Mouse (Mus musculus): ENCODE data around the gene Prss22. TPM values are rescaled to one million over a fixed set of nuclear protein-coding genes. Genes with fewer than 3 reads are reported as not detected.

Gene Prss22
- total and polyA plus RNA-seq, 3 experiments = not detected

GRCm38 (mm10) chr17:24036954-24037353 is 39.1 kb upstream of the Prss22 start:
- 77% methylated on average over 6 of the region's 6 CpGs for WGBS
- intact Hi-C loops (cut with DNase I) = no loop called here
- Histone ChIP-seq H3K9ac (ENCODE audit: low read depth, low read length) (no peak overlapping the region), H3K79me2 (replicated peaks; ENCODE audit: control insufficient read depth, insufficient read depth, low read length) (no peaks in the 10 kb centered on the region), H3K4me3 (no peak overlapping the region), H3K27me3 (ENCODE audit: control insufficient read depth, insufficient read depth, low read length) (no peaks in the 10 kb centered on the region; the same call in 1 of the 2 replicates), H3K4me1 (ENCODE audit: control insufficient read depth, insufficient read depth, low read length) (no peaks in the 10 kb centered on the region), H3K36me3 (ENCODE audit: control insufficient read depth, insufficient read depth, low read length) (no peaks in the 10 kb centered on the region), H3K27ac (no peak overlapping the region)
- TF ChIP-seq EP300 (IDR thresholded peaks at IDR 0.05; ENCODE audit: insufficient read depth, low read depth, low read length) (no peak), CTCF (IDR thresholded peaks at IDR 0.05) (no peak), POLR2A (IDR thresholded peaks at IDR 0.05; ENCODE audit: insufficient read depth, low read depth, low read length) (no peak)
- no peak for DNase-seq

GRCm38 (mm10) chr17:24035087-24035486 is 37.2 kb upstream of the Prss22 start:
- Histone ChIP-seq H3K27ac (no peak overlapping the region), H3K4me1 (ENCODE audit: control insufficient read depth, insufficient read depth, low read length) (no peaks in the 10 kb centered on the region), H3K36me3 (ENCODE audit: control insufficient read depth, insufficient read depth, low read length) (no peaks in the 10 kb centered on the region), H3K27me3 (ENCODE audit: control insufficient read depth, insufficient read depth, low read length) (no peaks in the 10 kb centered on the region; the same call in 1 of the 2 replicates), H3K4me3 (no peak overlapping the region), H3K9ac (ENCODE audit: low read depth, low read length) (no peak overlapping the region), H3K79me2 (replicated peaks; ENCODE audit: control insufficient read depth, insufficient read depth, low read length) (no peaks in the 10 kb centered on the region)
- intact Hi-C loops (cut with DNase I) = no loop called here
- 55% methylated on average over 7 of the region's 7 CpGs for WGBS
- no peak for DNase-seq
- TF ChIP-seq POLR2A (IDR thresholded peaks at IDR 0.05; ENCODE audit: insufficient read depth, low read depth, low read length) = no peak
- TF ChIP-seq EP300 (IDR thresholded peaks at IDR 0.05; ENCODE audit: insufficient read depth, low read depth, low read length) = no peak
- no peak for TF ChIP-seq CTCF (IDR thresholded peaks at IDR 0.05)

- Histone ChIP-seq H3K79me2 (replicated peaks; ENCODE audit: control insufficient read depth, insufficient read depth, low read length) (no peaks in the 10 kb centered on the region), H3K36me3 (ENCODE audit: control insufficient read depth, insufficient read depth, low read length) (no peaks in the 10 kb centered on the region), H3K9ac (ENCODE audit: low read depth, low read length) (no peak overlapping the region), H3K4me3 (no peak overlapping the region), H3K27me3 (ENCODE audit: control insufficient read depth, insufficient read depth, low read length) (peaks cover 2% of the 10 kb centered on the region), H3K27ac (no peak overlapping the region), H3K4me1 (ENCODE audit: control insufficient read depth, insufficient read depth, low read length) (no peaks in the 10 kb centered on the region)
- 70% methylated on average over 9 of the region's 22 CpGs for WGBS
- no peak for DNase-seq
- intact Hi-C loops (cut with DNase I) = no loop called here
- no peak for TF ChIP-seq CTCF (IDR thresholded peaks at IDR 0.05)
Observed at GRCm38 (mm10) chr17:24030551-24030950, 32.7 kb upstream of the Prss22 start.

GRCm38 (mm10) chr17:24029477-24029876 is 31.6 kb upstream of the Prss22 start:
- no peak overlapping the region for H3K9ac ChIP-seq (ENCODE audit: low read depth, low read length)
- peaks cover 2% of the 10 kb centered on the region for H3K27me3 ChIP-seq (ENCODE audit: control insufficient read depth, insufficient read depth, low read length)
- H3K27ac ChIP-seq = no peak overlapping the region
- 73% methylated on average over 7 of the region's 7 CpGs for WGBS
- intact Hi-C loops (cut with DNase I) = no loop called here
- H3K4me3 ChIP-seq = no peak overlapping the region
- no peak for TF ChIP-seq CTCF (IDR thresholded peaks at IDR 0.05)
- no peak for TF ChIP-seq POLR2A (IDR thresholded peaks at IDR 0.05; ENCODE audit: insufficient read depth, low read depth, low read length)
- no peak for TF ChIP-seq EP300 (IDR thresholded peaks at IDR 0.05; ENCODE audit: insufficient read depth, low read depth, low read length)
- H3K36me3 ChIP-seq (ENCODE audit: control insufficient read depth, insufficient read depth, low read length) = no peaks in the 10 kb centered on the region
- DNase-seq = no peak
- H3K79me2 ChIP-seq (replicated peaks; ENCODE audit: control insufficient read depth, insufficient read depth, low read length) = no peaks in the 10 kb centered on the region
- no peaks in the 10 kb centered on the region for H3K4me1 ChIP-seq (ENCODE audit: control insufficient read depth, insufficient read depth, low read length)

- peak in 1 of 2 experiments; percentile 18 for DNase-seq
- H3K79me2 ChIP-seq (replicated peaks; ENCODE audit: control insufficient read depth, insufficient read depth, low read length) = no peaks in the 10 kb centered on the region
- H3K27me3 ChIP-seq (ENCODE audit: control insufficient read depth, insufficient read depth, low read length) = no peaks in the 10 kb centered on the region
- intact Hi-C loops (cut with DNase I) = no loop called here
- no peak overlapping the region for H3K27ac ChIP-seq
- H3K4me3 ChIP-seq = no peak overlapping the region
- no peaks in the 10 kb centered on the region for H3K4me1 ChIP-seq (ENCODE audit: control insufficient read depth, insufficient read depth, low read length)
- WGBS = 51% methylated on average over 5 of the region's 5 CpGs
- H3K36me3 ChIP-seq (ENCODE audit: control insufficient read depth, insufficient read depth, low read length) = no peaks in the 10 kb centered on the region
- H3K9ac ChIP-seq (ENCODE audit: low read depth, low read length) = no peak overlapping the region
- no peak for TF ChIP-seq EP300 (IDR thresholded peaks at IDR 0.05; ENCODE audit: insufficient read depth, low read depth, low read length)
- TF ChIP-seq POLR2A (IDR thresholded peaks at IDR 0.05; ENCODE audit: insufficient read depth, low read depth, low read length) = no peak
- TF ChIP-seq CTCF (IDR thresholded peaks at IDR 0.05) = no peak
Observed at GRCm38 (mm10) chr17:24021375-24022199, 23.7 kb upstream of the Prss22 start.

GRCm38 (mm10) chr17:24020696-24021095 is 22.8 kb upstream of the Prss22 start:
- 68% methylated on average over 6 of the region's 6 CpGs for WGBS

More at GRCm38 (mm10) chr17:24020696-24021095, 22.8 kb upstream of the Prss22 start:
- no peaks in the 10 kb centered on the region for H3K4me1 ChIP-seq (ENCODE audit: control insufficient read depth, insufficient read depth, low read length)
- TF ChIP-seq CTCF (IDR thresholded peaks at IDR 0.05) = no peak
- no peak for TF ChIP-seq EP300 (IDR thresholded peaks at IDR 0.05; ENCODE audit: insufficient read depth, low read depth, low read length)
- TF ChIP-seq POLR2A (IDR thresholded peaks at IDR 0.05; ENCODE audit: insufficient read depth, low read depth, low read length) = no peak
- no peaks in the 10 kb centered on the region for H3K79me2 ChIP-seq (replicated peaks; ENCODE audit: control insufficient read depth, insufficient read depth, low read length)
- no peak overlapping the region for H3K4me3 ChIP-seq
- H3K9ac ChIP-seq (ENCODE audit: low read depth, low read length) = no peak overlapping the region
- intact Hi-C loops (cut with DNase I) = no loop called here
- H3K27me3 ChIP-seq (ENCODE audit: control insufficient read depth, insufficient read depth, low read length) = no peaks in the 10 kb centered on the region
- H3K36me3 ChIP-seq (ENCODE audit: control insufficient read depth, insufficient read depth, low read length) = no peaks in the 10 kb centered on the region
- no peak for DNase-seq
- no peak overlapping the region for H3K27ac ChIP-seq

Data from heart, adult 2 months (tissue).